Mouse (Mus musculus) ovary, postnatal 10 days (tissue): ENCODE measurements around the gene Slc19a2.
A peak's percentile ranks its signal among the peaks of the same experiment; 100 is the strongest.

Experiments
- DNase-seq: peaks from one replicate; pipeline ENCODE4 v3.0.0; 2022; ENCODE audit warnings: low spot score

The Slc19a2 gene

DNA sequence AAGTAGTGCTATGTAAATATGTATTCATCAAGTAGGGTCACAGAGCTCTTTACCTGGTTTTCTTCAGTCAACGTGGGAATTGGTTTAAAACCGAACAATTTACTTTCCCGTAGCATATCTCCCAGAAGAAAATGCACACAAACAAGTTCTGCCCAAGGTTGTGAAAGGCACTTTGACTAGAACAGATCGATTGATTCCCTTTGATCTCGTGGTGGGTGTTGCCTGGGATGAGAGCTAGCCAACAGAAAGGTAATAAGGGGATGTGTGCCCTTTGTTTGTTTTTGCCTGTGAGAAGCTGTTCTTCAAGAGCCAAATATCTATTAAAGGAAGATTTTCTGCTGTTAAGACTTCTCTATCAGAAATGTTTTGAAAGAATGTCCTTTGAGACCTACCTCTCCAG is 3.7 kb downstream of the Slc19a2 start:
- no peak for DNase-seq

- DNase-seq, result no peak
Observed at GRCm38 (mm10) chr1:164254836-164255235, 6.0 kb downstream of the Slc19a2 start.

DNA sequence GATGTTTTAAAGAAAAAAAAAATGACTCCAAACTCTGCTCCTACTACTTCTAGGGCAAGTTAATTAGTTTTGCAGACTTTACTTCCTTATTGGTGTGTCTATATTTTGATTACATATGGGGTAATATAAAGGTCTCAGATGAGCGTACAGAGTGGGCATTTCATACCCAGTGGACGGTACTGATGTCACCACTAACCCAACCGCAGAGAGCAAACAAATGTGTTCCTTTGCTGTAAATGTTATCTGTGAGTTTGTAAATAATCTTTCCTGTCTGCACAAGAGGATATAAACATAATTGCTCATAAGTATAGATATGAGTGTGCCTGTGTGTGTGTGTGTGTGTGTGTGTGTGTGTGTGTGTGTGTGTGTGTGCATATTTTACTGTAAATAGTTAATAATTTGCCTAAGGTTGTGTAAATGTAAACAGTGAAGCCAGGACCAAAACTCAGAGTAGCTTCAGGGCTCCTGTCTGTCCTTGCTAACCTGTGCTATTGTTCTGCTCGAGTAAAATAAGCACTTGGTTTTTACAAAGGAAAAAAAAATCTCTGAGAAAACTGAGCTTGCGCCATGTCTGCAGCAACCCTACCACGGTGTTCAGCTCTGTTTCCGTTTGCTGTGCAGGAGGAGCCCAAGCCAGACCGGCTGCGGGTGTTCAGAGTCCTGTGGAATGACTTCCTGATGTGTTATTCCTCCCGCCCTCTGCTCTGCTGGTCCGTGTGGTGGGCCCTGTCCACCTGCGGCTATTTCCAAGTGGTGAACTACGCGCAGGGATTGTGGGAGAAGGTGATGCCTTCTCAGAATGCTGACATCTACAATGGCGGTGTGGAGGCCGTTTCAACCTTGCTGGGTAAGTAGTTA is 11.6 kb downstream of the Slc19a2 start:
- DNase-seq, result no peak

DNA sequence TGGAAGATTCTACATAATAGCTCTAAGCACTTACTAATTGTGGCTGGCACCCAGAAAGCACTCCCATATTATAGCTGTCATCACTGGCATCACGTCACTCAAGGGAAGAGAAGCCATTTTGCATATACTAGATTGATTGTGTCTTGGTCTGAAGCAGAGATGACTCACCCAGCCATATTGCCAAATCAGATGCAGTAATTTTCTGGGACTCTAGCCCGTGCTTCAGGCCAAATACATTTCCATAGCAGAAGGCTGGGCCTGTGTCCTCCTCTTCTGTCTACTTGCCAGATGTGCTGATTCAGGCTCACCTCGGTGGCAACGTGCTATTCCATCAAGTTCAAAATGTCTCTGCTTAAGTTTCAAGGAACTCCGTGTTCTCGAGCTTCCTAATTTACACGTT is 12.7 kb downstream of the Slc19a2 start:
- DNase-seq, result no peak

DNA sequence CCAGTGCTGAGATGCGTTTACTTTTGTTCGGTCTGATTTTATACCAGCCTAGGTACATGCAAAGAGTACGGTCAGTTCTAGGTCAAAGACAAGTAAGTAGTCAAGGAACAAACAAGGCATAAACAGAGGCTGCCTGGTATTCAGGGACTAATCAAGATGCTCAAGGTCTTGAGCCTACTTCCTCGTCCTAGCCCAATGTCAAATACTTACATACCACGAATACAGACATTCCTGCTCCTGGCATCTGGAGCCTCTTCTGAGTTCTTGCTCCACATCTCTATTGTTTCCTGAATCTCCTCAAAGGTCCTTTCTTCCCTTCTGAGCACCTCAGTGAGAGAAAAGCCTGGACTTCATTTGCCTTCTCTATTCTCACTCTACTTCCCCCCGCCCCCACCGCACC is 22.1 kb downstream of the Slc19a2 start:
- DNase-seq, result no peak

DNA sequence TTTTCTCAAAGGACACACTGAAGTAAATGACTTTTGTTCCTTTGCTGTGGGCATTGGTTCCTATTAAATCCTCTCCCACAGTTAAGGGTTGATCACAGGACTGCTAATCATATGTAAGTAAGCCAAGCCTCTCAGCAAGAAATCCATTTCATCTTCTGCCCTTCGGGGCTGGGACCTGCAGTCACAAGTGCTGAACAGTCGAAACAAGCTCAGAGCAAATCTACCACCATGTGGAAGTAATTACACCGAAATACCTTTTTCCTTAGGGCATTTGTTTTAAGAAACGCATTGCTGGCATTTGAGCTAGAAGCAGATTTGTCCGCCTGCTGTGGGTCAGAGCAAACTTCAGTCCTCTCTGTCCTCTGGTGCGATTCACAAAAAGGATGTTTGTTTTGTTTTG is 24.8 kb downstream of the Slc19a2 start:
- DNase-seq, result no peak

GRCm38 (mm10) chr1:164275455-164275954 is 26.7 kb downstream of the Slc19a2 start, which contains the start of gene Ccdc181:
Ccdc181 (plus strand) TSS chr1:164275585.
- DNase-seq, result peak; percentile 63

GRCm38 (mm10) chr1:164276552-164276951 is 27.7 kb downstream of the Slc19a2 start:
- DNase-seq, result no peak

- DNase-seq, result no peak
Observed at GRCm38 (mm10) chr1:164279332-164279731, 30.5 kb downstream of the Slc19a2 start.

- DNase-seq, result no peak
Observed at GRCm38 (mm10) chr1:164284007-164284406, 35.2 kb downstream of the Slc19a2 start.

DNA sequence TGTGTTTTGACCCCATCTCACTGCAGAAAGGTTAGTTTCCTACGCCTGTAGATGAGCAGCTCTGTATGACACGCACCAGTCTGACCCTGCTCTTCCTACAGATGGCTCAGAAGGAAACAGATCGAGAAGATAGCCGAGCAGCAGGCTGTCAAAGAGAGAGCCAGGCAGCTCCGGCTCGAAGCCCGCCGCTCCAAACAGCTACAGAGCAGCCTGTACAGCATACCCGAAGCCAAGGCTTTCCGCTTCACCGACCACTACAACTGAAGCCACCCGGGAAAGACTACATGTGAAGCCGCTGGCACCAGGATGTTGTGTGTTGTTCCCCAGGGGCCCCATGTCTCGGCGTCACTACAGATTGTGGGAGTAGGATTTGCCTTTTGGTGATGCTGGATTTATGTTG is 38.6 kb downstream of the Slc19a2 start:
- no peak for DNase-seq

- DNase-seq, result no peak
Observed at GRCm38 (mm10) chr1:164292040-164292439, 43.2 kb downstream of the Slc19a2 start.

DNA sequence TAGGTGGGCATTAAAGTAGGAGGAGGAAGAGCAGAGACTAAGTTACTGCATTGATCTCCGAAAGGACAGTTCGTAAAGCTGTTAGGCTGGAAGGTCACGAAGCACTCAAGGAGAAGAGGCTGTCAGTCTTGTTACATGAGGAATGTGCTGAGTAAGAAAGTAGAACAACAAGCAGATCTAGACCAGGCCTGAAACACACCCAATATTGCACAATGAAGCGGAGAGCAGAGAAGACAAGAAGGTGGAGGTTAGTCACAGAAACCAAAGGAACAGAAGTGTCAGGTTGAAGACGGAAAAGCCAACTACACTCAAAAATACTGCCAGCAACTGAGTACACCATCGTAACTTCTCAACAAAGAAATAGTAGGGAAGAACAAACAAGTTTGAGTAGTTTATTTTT is 45.2 kb downstream of the Slc19a2 start:
- no peak for DNase-seq

DNA sequence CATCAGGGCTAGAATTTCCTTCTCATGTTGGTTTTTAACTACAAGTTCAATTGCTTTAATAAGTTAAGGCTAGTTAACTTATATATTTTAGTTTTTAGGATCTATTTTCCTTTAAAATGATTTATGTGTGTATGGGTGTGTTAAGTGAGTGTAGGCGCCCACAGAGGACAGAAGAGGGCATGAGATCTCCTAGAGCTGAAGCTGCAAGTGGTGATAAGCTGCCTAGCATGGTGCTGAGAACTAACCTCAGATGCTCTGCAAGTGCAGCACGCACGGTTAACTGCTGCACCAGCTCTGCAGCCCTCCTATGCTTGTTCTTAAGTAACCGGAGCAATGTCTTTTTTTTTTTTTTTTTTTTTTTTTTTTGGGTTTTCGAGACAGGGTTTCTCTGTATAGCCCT is 47.6 kb downstream of the Slc19a2 start:
- DNase-seq, result no peak

- DNase-seq, result no peak
Observed at GRCm38 (mm10) chr1:164301949-164302348, 53.1 kb downstream of the Slc19a2 start.

- DNase-seq, result no peak
Observed at GRCm38 (mm10) chr1:164303821-164304220, 55.0 kb downstream of the Slc19a2 start, which contains the start of gene Nme7. Nme7 (plus strand) TSS chr1:164304121.

GRCm38 (mm10) chr1:164307124-164307751 is 58.4 kb downstream of the Slc19a2 start, which contains the start of gene Blzf1:
Blzf1 (minus strand) TSS chr1:164307489.
- DNase-seq, result peak; percentile 66

- no peak for DNase-seq
Observed at GRCm38 (mm10) chr1:164307922-164308321, 59.1 kb downstream of the Slc19a2 start.

DNA sequence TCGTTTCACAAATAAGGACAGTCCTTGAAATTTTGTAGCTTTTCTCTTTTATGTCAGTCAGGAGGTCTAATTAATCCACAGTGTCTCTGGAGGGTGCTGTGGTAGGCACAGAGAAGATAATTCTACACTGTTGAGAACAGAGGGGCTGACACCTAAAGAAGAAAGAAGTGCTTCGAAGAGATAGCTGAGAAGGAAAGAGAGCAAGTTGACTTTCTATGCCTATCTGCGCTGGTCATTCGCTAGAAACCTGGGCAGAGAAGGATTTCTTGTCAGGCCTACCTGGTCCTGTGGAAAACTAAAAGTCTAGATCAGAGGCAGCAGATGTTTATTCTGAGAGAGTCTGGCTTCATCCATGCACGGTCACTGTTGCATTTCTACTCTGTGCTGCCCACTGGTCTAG is 65.2 kb downstream of the Slc19a2 start:
- DNase-seq, result no peak
